In the genomic region with DNA sequence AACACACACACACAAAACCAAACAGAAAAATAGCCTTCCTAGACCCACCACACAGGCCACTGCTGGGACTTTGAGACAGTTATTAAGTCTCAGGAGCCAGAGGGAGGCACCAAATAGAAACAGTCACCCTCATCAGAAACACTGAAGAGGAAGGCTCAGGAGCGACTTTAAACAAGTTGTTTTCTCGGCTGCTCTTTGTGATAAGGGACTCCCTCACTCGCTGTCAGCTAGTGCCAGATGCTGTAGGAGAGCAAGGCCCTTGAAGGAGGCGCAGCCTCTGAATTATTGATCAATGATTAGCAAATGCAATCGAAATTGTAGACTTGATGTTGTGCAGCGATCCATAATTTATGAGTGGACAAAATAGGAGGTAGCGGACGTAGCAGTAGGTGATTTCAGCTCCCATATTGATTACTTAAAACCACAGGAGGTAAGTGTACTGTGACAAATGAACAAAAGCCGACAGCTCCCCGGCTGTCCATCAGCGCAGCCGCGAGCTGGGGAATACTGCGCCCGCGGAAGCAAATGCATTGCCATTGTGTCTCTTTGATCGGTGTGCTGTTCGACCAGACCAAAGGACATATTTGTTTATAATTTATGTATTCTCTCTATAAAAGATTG, we compare ENCODE assay signal across 12 mouse cellular contexts.
DNase-seq lines count a peak whose midpoint lies in the region; ATAC-seq and TF ChIP-seq lines count a peak whose summit lies in the region.
"Had no signal": no experiment of that assay in that cellular context is flagged by ENCODE, and none has a peak within 500 bp of the region (broad histone marks: within the 10 kb centered on the region; RNA-seq: fewer than 3 reads in every experiment).

No protein-coding gene starts in this region.

- no peak for ATAC-seq in forebrain, postnatal 0 days
- ATAC-seq in midbrain, embryonic 13.5 days: peak; percentile 64
- ATAC-seq in kidney, embryonic 15.5 days (replicated peaks; ENCODE audit: low FRiP score): no peak
- ATAC-seq: intestine, embryonic 15.5 days had no signal

- DNase-seq in heart, embryonic 10.5 days (ENCODE audit: low spot score): peak; percentile 74
- DNase-seq in heart, postnatal 36 days: no peak
- DNase-seq in brain, embryonic 14.5 days (ENCODE audit: low read depth): peak; percentile 65
- DNase-seq in forebrain, postnatal 0 days: peak; percentile 32
- no peak for DNase-seq in lung, postnatal 36 days
- no peak for DNase-seq in thymus, postnatal 36 days
- DNase-seq: cerebellum, postnatal 36 days; gastrocnemius, postnatal 14 days had no signal

- peaks cover 48% of the 10 kb centered on the region for H3K27me3 ChIP-seq in heart, embryonic 10.5 days (ENCODE audit: insufficient read depth, poor library complexity, severe bottlenecking)
- peaks cover 30% of the 10 kb centered on the region for H3K27me3 ChIP-seq in forebrain, postnatal 0 days (ENCODE audit: insufficient read depth, low read length)
- peaks cover 51% of the 10 kb centered on the region for H3K27me3 ChIP-seq in midbrain, embryonic 13.5 days
- peaks cover 54% of the 10 kb centered on the region for H3K27me3 ChIP-seq in kidney, embryonic 15.5 days

- H3K4me1 ChIP-seq in heart, embryonic 10.5 days: peaks cover 24% of the 10 kb centered on the region
- H3K4me1 ChIP-seq in forebrain, postnatal 0 days (ENCODE audit: insufficient read depth): no peaks in the 10 kb centered on the region
- H3K4me1 ChIP-seq in midbrain, embryonic 13.5 days (replicated peaks): peaks cover 36% of the 10 kb centered on the region
- no peaks in the 10 kb centered on the region for H3K4me1 ChIP-seq in kidney, embryonic 15.5 days
- H3K4me1 ChIP-seq: intestine, embryonic 15.5 days had no signal

- intact Hi-C loops in heart, postnatal 36 days (cut with DNase I): no loop called here

- no peak overlapping the region; the same call in 1 of the 2 replicates for H3K27ac ChIP-seq in heart, embryonic 10.5 days
- H3K27ac ChIP-seq in forebrain, postnatal 0 days (ENCODE audit: low read depth, low read length): no peak overlapping the region
- H3K27ac ChIP-seq in midbrain, embryonic 13.5 days: peak overlapping the region; percentile 76
- H3K27ac ChIP-seq in kidney, embryonic 15.5 days: no peak overlapping the region
- H3K27ac ChIP-seq: intestine, embryonic 15.5 days; limb, embryonic 13.5 days had no signal

- no peak for TF ChIP-seq CTCF in brain, embryonic 14.5 days (IDR thresholded peaks at IDR 0.05; ENCODE audit: borderline replicate concordance, extremely low read depth, insufficient read depth, insufficient read length)
- no peak for TF ChIP-seq CTCF in forebrain, postnatal 0 days (IDR thresholded peaks at IDR 0.05; ENCODE audit: low read depth)

- H3K36me3 ChIP-seq in heart, embryonic 10.5 days: no peaks in the 10 kb centered on the region
- no peaks in the 10 kb centered on the region for H3K36me3 ChIP-seq in forebrain, postnatal 0 days (ENCODE audit: insufficient read depth)
- H3K36me3 ChIP-seq in midbrain, embryonic 13.5 days: no peaks in the 10 kb centered on the region
- no peaks in the 10 kb centered on the region for H3K36me3 ChIP-seq in kidney, embryonic 15.5 days
- H3K36me3 ChIP-seq: intestine, embryonic 15.5 days; limb, embryonic 13.5 days had no signal

- WGBS in heart, embryonic 10.5 days: 7% methylated on average over 18 of the region's 18 CpGs
- WGBS in forebrain, postnatal 0 days: 5% methylated on average over 18 of the region's 18 CpGs
- 2% methylated on average over 18 of the region's 18 CpGs for WGBS in midbrain, embryonic 13.5 days
- 5% methylated on average over 18 of the region's 18 CpGs for WGBS in kidney, embryonic 15.5 days

- peak overlapping the region; percentile 23; the same call in 1 of the 2 replicates for H3K9ac ChIP-seq in forebrain, postnatal 0 days
- H3K9ac ChIP-seq in midbrain, embryonic 13.5 days (replicated peaks): no peak overlapping the region; the same call in 1 of the 2 replicates
- no peak overlapping the region for H3K9ac ChIP-seq in kidney, embryonic 15.5 days
- H3K9ac ChIP-seq: intestine, embryonic 15.5 days; limb, embryonic 13.5 days had no signal

- H3K4me3 ChIP-seq in heart, embryonic 10.5 days: peak overlapping the region; percentile 43
- peak overlapping the region; percentile 16; the same call in 1 of the 2 replicates for H3K4me3 ChIP-seq in forebrain, postnatal 0 days (ENCODE audit: low read depth, low read length)
- peak overlapping the region; percentile 19 for H3K4me3 ChIP-seq in midbrain, embryonic 13.5 days (replicated peaks)
- no peak overlapping the region for H3K4me3 ChIP-seq in kidney, embryonic 15.5 days (replicated peaks)
- H3K4me3 ChIP-seq: intestine, embryonic 15.5 days; limb, embryonic 13.5 days had no signal

- no peaks in the 10 kb centered on the region for H3K9me3 ChIP-seq in heart, embryonic 10.5 days
- H3K9me3 ChIP-seq in forebrain, postnatal 0 days (ENCODE audit: low read length): no peaks in the 10 kb centered on the region
- no peaks in the 10 kb centered on the region for H3K9me3 ChIP-seq in midbrain, embryonic 13.5 days
- no peaks in the 10 kb centered on the region for H3K9me3 ChIP-seq in kidney, embryonic 15.5 days (replicated peaks)
- H3K9me3 ChIP-seq: intestine, embryonic 15.5 days; limb, embryonic 13.5 days had no signal

- peak overlapping the region; percentile 38 for H3K4me2 ChIP-seq in forebrain, postnatal 0 days (ENCODE audit: low read depth)
- H3K4me2 ChIP-seq in midbrain, embryonic 13.5 days (replicated peaks): peak overlapping the region; percentile 45
- no peak overlapping the region for H3K4me2 ChIP-seq in kidney, embryonic 15.5 days
- H3K4me2 ChIP-seq: intestine, embryonic 15.5 days; limb, embryonic 13.5 days had no signal

- TF ChIP-seq POLR2A in brain, embryonic 14.5 days (IDR thresholded peaks at IDR 0.05; ENCODE audit: borderline replicate concordance, extremely low read depth, insufficient read depth, insufficient read length, poor library complexity, severe bottlenecking): no peak

Comparison
In these comparisons a context has a peak if more than half of its experiments do, and no peak if none do; other contexts are left out.
1. DNase-seq: peak in heart, embryonic 10.5 days (single experiment), brain, embryonic 14.5 days (single experiment) and forebrain, postnatal 0 days (single experiment); none in heart, postnatal 36 days (0 of 2), lung, postnatal 36 days (single experiment) and thymus, postnatal 36 days (0 of 2).